Mouse (Mus musculus) forebrain, embryonic 14.5 days (tissue): ENCODE measurements around the gene Arhgap33. TPM values are rescaled to one million over a fixed set of nuclear protein-coding genes. Genes with fewer than 3 reads are reported as not detected.
"Not testable (repeated sequence)": the region's sequence is repeated elsewhere in the genome, so short reads cannot be mapped to it uniquely, and the experiment has no call there.

ENCODE experiments used
- ATAC-seq: fragments of 200-750 bp; cut with Nextera tagmentation; 2 replicates; pipeline ENCODE4 v1.8.0; 2017; ENCODE audit warnings: mild to moderate bottlenecking, moderate library complexity
- DNase-seq: peaks from one replicate; pipeline ENCODE4 v3.0.0-alpha.2; 2015; ENCODE audit warnings: low spot score
- H3K27ac ChIP-seq: fragments of 300-500 bp; sonication (generic); 2 replicates; pipeline ENCODE4 v1.5.1; 2014; ENCODE audit warnings: low read depth, mild to moderate bottlenecking, control low read depth, low read length, moderate library complexity
- H3K27me3 ChIP-seq: fragments of 300-500 bp; sonication (generic); replicated peaks from 2 replicates; pipeline ENCODE4 v1.6.1; 2014; ENCODE audit warnings: low read length, control low read depth, mixed read lengths; ENCODE audit not compliant: control insufficient read depth, insufficient read depth
- H3K36me3 ChIP-seq: fragments of 300-500 bp; sonication (generic); 2 replicates; pipeline ENCODE4 v1.6.1; 2014; ENCODE audit warnings: low read length, control low read depth; ENCODE audit not compliant: control insufficient read depth, insufficient read depth
- H3K4me1 ChIP-seq: fragments of 300-500 bp; sonication (generic); 2 replicates; pipeline ENCODE4 v1.6.1; 2014; ENCODE audit warnings: antibody characterized with exemption, low read length, control low read depth; ENCODE audit not compliant: control insufficient read depth, insufficient read depth
- H3K4me2 ChIP-seq: fragments of 300-500 bp; sonication (generic); 2 replicates; pipeline ENCODE4 v1.6.1; 2014; ENCODE audit warnings: mild to moderate bottlenecking, control low read depth, low read length
- H3K4me3 ChIP-seq: fragments of 300-500 bp; sonication (generic); 2 replicates; pipeline ENCODE4 v1.5.1; 2014; ENCODE audit warnings: low read depth, low read length, control low read depth
- H3K9ac ChIP-seq: fragments of 300-500 bp; sonication (generic); 2 replicates; pipeline ENCODE4 v1.6.1; 2014; ENCODE audit warnings: mild to moderate bottlenecking, low read length, control low read depth, moderate library complexity
- H3K9me3 ChIP-seq: fragments of 300-500 bp; sonication (generic); replicated peaks from 2 replicates; pipeline ENCODE4 v1.6.1; 2016; ENCODE audit warnings: low read length, control low read depth, mixed read lengths; ENCODE audit not compliant: control insufficient read depth
- WGBS: fragments of 180-500 bp; shearing (Covaris S2); extraction: QIAGEN DNeasy Blood & Tissue Kit; methylation state at CpG from one replicate; pipeline ENCODE4 v1.1.7; 2014; 5-methylcytosine and 5-hydroxymethylcytosine counted together
- polyA plus RNA-seq: library from polyadenylated mRNA; unstranded; fragments of >200 nt; fragmentation: Nextera tagmentation; extraction: Ambion mirVana; gene quantifications from 2 replicates; pipeline ENCODE4 v1.2.1, GENCODE M21; 2014

Gene Arhgap33
- polyA plus RNA-seq, 1 experiment from 2014 or later = 63.5 TPM

DNA sequence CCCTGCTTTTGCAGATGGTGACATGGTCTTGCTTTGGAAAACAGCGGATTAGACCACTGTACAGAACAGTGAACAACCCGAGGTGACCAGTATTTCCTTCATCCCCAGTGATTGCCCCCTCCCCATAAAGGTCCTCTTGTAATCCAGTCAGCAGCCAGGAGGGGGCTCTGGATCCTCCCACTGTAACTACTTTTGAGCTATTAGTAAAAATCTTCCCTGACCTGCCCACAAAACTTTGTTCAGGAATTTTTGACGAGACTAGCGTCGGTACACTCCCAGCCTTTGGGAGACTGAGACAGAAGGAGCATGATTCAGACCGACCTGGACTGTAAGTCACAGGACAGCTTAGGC is 43.9 kb downstream of the Arhgap33 start:
- Histone ChIP-seq H3K4me2 (no peak overlapping the region), H3K9me3 (no peaks in the 10 kb centered on the region), H3K4me1 (no peaks in the 10 kb centered on the region), H3K27ac (no peak overlapping the region), H3K9ac (no peak overlapping the region), H3K27me3 (no peaks in the 10 kb centered on the region), H3K4me3 (no peak overlapping the region), H3K36me3 (no peaks in the 10 kb centered on the region)
- DNase-seq = no peak
- 15% methylated on average over 6 of the region's 6 CpGs for WGBS
- ATAC-seq = no peak

DNA sequence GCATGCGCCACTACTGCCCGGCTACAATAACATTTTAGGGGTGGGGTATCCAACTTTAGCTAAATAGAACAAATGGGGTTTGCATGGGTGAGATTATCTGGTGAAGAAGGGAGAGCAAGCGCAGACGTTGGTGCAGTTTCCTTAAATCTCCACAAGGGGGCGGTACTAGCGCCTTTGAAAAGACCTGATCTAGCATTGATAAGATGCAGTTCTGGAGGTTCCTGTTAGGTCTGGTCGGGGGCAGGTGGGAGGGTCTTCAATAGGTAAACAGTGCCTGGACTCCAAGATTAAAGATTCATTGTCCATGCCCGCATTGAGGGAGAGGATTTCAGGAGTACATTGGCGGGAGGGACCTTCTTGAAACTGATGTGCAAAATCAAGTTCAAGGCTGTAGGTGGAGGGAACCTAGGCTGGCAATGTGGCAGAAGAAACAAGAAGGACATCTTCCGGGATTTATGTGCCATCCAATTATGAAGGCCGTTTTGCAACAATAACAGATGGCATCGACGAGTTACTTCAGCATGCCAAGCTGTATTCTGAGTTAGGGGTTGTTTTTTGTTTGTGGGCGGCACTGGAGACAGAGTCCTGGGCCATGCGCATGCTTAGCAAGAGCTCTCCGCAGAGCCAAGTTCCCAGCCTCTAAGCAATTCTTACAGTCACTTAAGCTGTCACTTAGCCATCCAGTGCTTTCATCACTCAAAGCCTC is 44.5 kb downstream of the Arhgap33 start:
- no peaks in the 10 kb centered on the region for H3K36me3 ChIP-seq
- H3K9me3 ChIP-seq = no peaks in the 10 kb centered on the region
- H3K9ac ChIP-seq = no peak overlapping the region
- H3K4me3 ChIP-seq = no peak overlapping the region
- WGBS = 30% methylated on average over 16 of the region's 16 CpGs
- no peak overlapping the region for H3K27ac ChIP-seq
- no peaks in the 10 kb centered on the region for H3K4me1 ChIP-seq
- H3K27me3 ChIP-seq = no peaks in the 10 kb centered on the region
- peak; percentile 66 for DNase-seq
- ATAC-seq = peak; percentile 50; the same call in 1 of the 2 replicates
- no peak overlapping the region for H3K4me2 ChIP-seq

DNA sequence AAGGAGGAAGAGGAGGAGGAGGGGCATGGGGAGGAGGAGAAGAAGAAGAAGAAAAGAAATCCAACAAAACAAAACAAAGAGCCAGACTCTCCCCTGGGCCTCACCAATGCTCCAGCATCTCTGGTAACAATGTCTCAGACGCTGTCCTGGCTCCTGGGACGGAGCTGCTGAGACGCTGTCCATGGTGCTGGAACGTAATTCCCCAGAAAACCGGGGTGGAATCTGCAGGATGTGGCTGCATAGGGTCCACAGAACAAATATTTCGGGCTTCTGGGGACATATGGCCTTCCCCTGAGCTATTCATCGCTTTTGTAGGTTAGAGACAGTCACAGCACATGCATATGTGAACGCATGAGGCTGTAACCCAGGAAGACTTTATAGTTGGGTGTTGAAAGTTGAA is 50.6 kb downstream of the Arhgap33 start:
- Histone ChIP-seq H3K27me3 (no peaks in the 10 kb centered on the region), H3K27ac (no peak overlapping the region), H3K9me3 (no peaks in the 10 kb centered on the region), H3K36me3 (no peaks in the 10 kb centered on the region), H3K4me2 (no peak overlapping the region), H3K4me1 (no peaks in the 10 kb centered on the region), H3K9ac (no peak overlapping the region), H3K4me3 (no peak overlapping the region)
- DNase-seq (peak; percentile 16), ATAC-seq (no peak)
- WGBS = 14% methylated on average over 8 of the region's 8 CpGs

- H3K36me3 ChIP-seq = no peaks in the 10 kb centered on the region
- no peaks in the 10 kb centered on the region for H3K4me1 ChIP-seq
- no peaks in the 10 kb centered on the region for H3K9me3 ChIP-seq
- WGBS = 13% methylated on average over 26 of the region's 32 CpGs
- DNase-seq (peak; percentile 64), ATAC-seq (peak; percentile 48; the same call in 1 of the 2 replicates)
- peak overlapping the region; percentile 45 for H3K4me2 ChIP-seq
- 0 out of 2 replicates have a peak, but pooled peaks cover 3% of the 10 kb centered on the region for H3K27me3 ChIP-seq
- peak overlapping the region; percentile 13 for H3K9ac ChIP-seq
- peak overlapping the region; percentile 14 for H3K4me3 ChIP-seq
- H3K27ac ChIP-seq = no peak overlapping the region
Observed at GRCm38 (mm10) chr7:30477415-30478381, 57.2 kb downstream of the Arhgap33 start.

- H3K27me3 ChIP-seq, DNase-seq, H3K27ac ChIP-seq, H3K9ac ChIP-seq, ATAC-seq, H3K36me3 ChIP-seq, H3K4me2 ChIP-seq, H3K4me1 ChIP-seq, H3K9me3 ChIP-seq, H3K4me3 ChIP-seq: not testable (repeated sequence)
- 88% methylated on average over 6 of the region's 7 CpGs for WGBS
Observed at GRCm38 (mm10) chr7:30476136-30476535, 58.7 kb downstream of the Arhgap33 start.

GRCm38 (mm10) chr7:30474999-30475398 is 59.9 kb downstream of the Arhgap33 start:
- Histone ChIP-seq H3K4me2 (no peak overlapping the region), H3K27me3 (0 out of 2 replicates have a peak, but pooled peaks cover 3% of the 10 kb centered on the region), H3K4me3 (no peak overlapping the region), H3K36me3 (no peaks in the 10 kb centered on the region), H3K9me3 (no peaks in the 10 kb centered on the region), H3K27ac (no peak overlapping the region), H3K4me1 (no peaks in the 10 kb centered on the region), H3K9ac (no peak overlapping the region)
- no peak for DNase-seq
- 74% methylated on average over 4 of the region's 4 CpGs for WGBS
- ATAC-seq = no peak

GRCm38 (mm10) chr7:30472411-30472810 is 62.4 kb downstream of the Arhgap33 start:
- DNase-seq = peak; percentile 51
- Histone ChIP-seq H3K4me2 (no peak overlapping the region), H3K9ac (no peak overlapping the region), H3K27me3 (peaks cover 11% of the 10 kb centered on the region), H3K4me3 (no peak overlapping the region), H3K27ac (no peak overlapping the region), H3K9me3 (no peaks in the 10 kb centered on the region), H3K4me1 (no peaks in the 10 kb centered on the region), H3K36me3 (no peaks in the 10 kb centered on the region)
- no peak for ATAC-seq
- 40% methylated on average over 5 of the region's 5 CpGs for WGBS
